Mouse (Mus musculus) heart, adult 9 months (tissue): ENCODE measurements around the gene Rel.
A peak's percentile ranks its signal among the peaks of the same experiment; 100 is the strongest.
"Not testable (repeated sequence)": the region's sequence is repeated elsewhere in the genome, so short reads cannot be mapped to it uniquely, and the experiment has no call there.

Experiments
- DNase-seq, 2 experiments: peaks; one replicate each; pipeline ENCODE4 v3.0.0; 2022; ENCODE audit warnings: low spot score in 2 of 2

The Rel gene

DNA sequence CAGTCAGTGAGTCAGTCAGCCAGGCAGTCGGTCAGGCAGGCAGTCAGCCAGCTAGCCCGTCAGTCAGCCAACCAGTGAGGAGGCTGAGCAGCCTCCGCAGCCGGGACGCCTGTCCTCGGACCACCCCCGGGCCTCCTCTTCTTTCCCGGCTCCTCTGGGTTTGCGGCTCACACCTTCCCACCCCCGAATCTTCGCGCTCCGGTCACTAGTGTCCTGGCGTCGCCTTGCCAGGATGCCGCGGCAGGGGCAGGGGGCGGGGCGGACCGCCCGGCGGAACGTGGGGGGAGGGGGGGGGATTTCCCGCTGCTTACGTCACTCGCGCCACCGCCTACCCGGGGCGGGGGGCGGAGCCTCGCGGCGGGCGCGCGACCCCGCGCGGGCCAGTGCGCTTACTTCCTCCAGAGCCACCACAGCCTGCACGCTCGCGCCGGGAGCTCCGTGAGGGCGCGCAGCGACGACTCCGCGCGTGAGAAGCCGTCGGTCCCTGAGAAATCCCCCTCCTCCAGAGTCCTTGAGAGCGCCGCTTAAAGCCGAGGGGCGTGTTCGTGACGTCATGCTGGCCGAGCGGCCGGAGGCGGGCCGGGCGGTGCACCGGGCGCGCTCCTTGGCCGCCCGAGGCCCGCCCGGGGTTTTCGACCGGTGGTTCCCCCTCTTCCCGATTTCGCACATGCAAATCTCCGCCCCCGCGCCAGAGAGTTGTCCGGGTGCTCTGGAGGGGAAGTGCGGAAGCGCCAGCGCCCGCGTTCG, at the start of gene Rel:
Rel (minus strand) TSS at position 211 of the 747 bp plus-strand sequence.
- peak; percentile 95 for DNase-seq

DNA sequence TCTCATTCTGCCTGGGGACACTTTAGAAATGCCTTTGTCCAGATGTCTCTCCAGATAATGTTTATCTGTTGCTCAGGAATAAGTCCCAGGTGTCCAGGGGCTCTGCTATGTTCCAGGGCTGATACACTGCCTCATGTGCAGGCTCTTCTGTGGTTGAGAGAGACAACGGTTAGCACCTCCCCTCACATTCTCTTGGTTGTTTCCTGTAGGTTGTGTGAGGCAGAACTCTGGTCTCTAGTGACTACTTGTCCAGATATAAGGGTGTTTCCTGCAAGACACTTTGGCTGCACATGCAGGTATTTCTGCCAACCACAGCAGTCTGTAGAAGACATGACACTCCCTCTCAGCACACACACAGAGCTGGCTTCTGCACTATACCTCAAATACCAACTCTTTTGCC, 48.0 kb upstream of the Rel start:
- no peak for DNase-seq

GRCm38 (mm10) chr11:23810741-23811140, 40.0 kb upstream of the Rel start:
- DNase-seq, result no peak

GRCm38 (mm10) chr11:23805716-23806115, 34.9 kb upstream of the Rel start:
- no peak for DNase-seq

DNA sequence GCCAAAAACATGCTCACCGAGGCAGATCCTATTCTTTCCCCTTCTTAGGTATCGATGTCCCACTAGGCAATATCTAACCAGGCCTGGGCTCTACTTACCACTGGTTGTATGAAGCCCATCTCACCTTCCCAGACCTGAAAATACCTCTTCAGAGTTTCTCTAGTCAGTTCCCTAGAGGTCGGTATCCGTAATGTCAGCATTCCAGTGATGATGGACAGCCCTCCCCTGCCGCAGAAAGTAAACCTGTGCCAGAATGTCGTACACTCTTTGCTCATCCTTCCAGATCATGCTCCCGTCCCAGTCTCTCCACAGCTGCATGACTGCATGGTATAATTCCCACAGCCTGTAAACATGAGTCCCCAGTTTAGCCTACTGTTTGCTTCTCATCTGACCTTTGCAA, 32.4 kb upstream of the Rel start:
- DNase-seq, result no peak

DNA sequence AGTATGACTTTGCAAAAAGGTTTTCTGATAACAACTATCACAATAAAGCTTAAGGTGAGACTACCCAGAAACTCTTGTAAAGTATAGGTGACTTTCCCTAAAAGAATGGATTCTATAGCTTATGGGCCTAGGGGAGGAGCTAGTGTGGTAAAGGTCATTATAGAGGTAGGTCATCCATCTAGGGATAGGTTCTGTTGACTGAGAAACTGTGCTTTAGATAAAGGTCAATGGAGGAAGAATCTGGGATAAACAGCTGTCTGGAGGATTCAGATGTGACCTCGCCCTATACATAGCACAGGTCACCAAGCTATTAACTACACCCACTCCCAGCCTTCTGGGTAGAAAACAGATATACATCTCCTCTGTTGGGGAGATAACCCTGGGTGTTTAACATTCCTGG, 31.5 kb upstream of the Rel start:
- DNase-seq, result no peak

DNA sequence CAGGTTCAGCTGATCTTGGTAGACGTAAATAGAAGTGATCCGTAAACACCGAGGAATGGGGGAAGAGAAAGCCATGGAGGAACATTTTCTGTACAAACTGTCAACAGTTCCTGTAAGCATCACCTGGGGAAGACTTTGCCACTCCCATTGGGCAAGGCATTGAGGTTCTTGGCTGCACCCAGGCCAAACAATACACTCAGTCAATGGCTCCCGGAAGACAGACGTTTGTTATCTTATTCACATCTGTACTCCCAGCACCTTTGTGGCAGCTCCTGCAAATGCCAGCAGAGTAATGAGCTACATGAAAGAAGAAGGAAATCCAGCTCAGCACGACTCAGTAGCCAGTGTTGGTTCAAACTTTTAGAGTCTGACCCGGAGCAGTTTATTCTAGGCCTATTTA, 31.1 kb upstream of the Rel start:
- DNase-seq, result no peak

GRCm38 (mm10) chr11:23783677-23784076, 12.9 kb upstream of the Rel start:
- not testable (repeated sequence) for DNase-seq

DNA sequence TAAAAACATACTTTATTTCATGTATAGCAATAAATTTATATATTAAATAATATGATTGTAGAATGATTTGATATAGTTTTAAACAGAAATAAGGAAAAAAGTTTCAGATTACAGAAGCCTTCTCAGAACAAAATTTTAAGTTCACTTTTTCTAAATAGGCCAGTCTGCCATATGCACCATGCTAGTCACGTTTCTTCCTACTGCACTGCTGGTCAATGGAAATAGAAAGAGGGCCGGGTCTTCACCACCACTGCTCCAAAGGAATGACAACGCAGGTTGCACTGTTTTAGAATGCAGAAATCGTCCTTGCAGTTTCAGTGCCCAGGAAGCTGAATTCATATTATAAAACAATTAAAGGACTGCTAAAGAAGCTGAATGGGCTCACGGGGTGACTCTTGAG, 12.3 kb upstream of the Rel start:
- DNase-seq, result no peak

GRCm38 (mm10) chr11:23782038-23782437, 11.3 kb upstream of the Rel start:
- no peak for DNase-seq

- no peak for DNase-seq
Observed at GRCm38 (mm10) chr11:23778787-23779201, 8.0 kb upstream of the Rel start.

DNA sequence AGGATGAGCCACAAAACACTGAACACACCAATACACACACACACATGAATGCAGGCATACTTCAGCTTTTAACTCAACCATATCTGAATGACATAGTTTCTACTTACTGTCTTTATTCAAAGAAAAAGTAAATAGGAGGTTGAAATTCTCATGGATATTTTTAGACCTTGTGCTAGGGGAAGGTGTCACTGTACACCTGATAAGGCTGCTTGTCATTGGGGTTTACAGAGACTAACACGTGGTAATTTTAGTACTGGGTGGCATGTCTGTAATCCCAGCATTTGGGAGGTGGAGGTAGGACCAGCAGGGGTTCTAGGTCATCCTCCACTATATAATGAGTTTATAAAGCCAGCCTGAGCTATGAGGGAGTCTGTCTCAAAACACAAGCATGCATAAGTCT, 1.7 kb upstream of the Rel start:
- peak in 1 of 2 experiments; percentile 24 for DNase-seq

- no peak for DNase-seq
Observed at GRCm38 (mm10) chr11:23771507-23772097, 832 bp upstream of the Rel start.

DNA sequence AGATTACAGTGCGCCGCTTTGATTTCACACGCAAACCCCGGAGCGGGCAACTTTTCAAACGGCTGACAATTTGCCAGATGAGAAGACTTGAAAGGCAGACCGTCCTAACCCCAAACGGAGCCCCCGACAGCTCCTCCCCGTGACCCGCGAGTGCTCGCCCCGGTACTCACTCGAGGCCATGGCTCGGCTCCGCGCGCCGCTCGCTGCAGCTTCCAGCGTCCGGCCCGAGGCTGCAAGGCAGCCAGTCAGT, 335 bp downstream of the Rel start:
- no peak for DNase-seq

- DNase-seq, result peak; percentile 26 to 42
Observed at GRCm38 (mm10) chr11:23769686-23770509, 872 bp downstream of the Rel start.

- DNase-seq, result no peak
Observed at GRCm38 (mm10) chr11:23769033-23769432, 1.7 kb downstream of the Rel start.

DNA sequence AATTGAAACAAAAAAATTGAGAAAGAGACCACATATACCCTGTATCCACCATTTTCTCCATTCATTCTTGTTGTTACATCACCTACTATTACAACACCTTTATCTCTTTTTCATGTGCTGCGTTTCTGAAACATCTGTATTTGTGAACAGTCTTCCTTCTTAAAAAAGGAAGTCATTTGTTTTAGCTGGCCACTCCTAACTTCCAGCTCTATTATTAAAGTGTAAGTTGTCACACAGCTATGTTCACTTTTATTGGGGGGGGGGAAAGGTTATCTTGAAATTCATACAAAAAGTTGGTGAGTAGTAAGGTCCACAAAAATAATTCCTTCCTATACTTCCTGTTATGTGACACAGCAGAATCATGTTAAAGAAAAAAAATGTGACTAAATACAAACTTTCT, 2.8 kb downstream of the Rel start:
- DNase-seq, result no peak

- not testable (repeated sequence) for DNase-seq
Observed at GRCm38 (mm10) chr11:23767369-23767768, 3.4 kb downstream of the Rel start.

DNA sequence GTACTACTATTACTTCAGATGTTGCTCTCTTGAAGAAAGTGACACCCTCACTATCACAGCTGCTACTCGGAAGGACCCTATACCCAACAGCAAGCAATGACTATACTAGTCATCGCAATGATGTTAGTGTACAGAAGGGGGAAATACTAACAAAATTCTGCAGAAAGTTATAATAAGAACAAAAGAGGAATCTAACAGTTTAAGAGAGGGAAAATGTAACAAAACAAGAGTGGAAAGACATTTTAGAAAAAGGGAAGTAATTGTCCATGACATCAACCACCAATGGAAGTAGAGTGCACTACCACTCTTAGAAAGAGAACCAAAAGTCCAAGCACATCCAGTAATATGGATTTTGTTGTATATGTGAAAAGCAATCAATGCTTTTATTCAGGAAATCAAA, 8.1 kb downstream of the Rel start:
- no peak for DNase-seq

- no peak for DNase-seq
Observed at GRCm38 (mm10) chr11:23758218-23758617, 12.6 kb downstream of the Rel start.

- DNase-seq, result no peak
Observed at GRCm38 (mm10) chr11:23754329-23754728, 16.4 kb downstream of the Rel start.

DNA sequence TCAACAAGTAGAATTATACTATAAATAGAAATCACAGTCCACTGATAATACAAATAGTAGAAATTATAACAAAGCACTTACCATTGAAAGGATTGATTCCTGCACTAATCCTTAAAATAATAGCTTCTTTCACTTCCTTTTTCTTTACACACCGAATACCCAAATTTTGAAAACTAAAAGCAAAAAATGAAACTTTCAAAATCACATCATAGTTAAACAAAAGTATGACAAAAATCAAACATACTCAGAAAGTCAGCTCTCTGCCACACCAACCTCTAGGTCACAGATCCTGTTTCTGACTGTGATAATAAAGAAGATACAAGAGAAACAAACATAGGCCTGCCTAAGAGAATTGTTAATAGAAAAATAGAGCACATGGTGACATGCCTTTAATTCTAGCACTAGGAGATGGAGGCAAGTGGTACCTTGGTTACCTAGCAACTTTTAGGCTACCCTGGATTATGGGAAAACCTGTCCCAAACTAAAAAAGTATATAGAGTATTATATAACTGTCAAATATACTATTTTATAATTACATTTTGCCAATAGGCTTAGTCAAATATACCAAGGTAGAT, 17.5 kb downstream of the Rel start:
- no peak for DNase-seq

- no peak for DNase-seq
Observed at GRCm38 (mm10) chr11:23746102-23746501, 24.7 kb downstream of the Rel start.
